Mouse (Mus musculus) T-helper 2 cell (primary cell): ENCODE data around the gene Med15.

ENCODE experiments used
- in situ Hi-C: fragments of 300-600 bp; cut with MboI, MseI; formaldehyde crosslinking; loops from one replicate; pipeline ENCODE4 v1.15.1; 2025; ENCODE audit warnings: high pct_unique_total_duplicates

The Med15 gene

DNA sequence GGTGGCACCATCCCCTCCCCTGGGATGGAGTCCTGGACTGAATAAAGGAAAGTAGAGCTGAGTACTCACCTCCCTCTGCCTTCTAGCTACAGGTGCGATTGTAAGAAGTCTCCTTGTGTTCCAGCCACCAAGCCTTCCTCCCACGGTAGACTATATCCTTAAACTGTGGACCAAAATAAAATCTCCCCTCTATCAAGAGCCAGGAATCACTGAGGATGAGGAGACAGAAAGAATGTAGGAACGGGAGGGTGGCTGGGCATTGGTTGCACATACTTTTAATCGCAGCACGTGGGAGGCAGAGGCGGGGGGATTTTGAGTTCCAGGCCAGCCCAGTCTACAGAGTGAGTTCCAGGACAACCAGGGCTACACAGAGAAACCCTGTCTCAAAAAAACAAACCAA is 260 bp downstream of the Med15 start:
- in situ Hi-C loops = no loop called here

DNA sequence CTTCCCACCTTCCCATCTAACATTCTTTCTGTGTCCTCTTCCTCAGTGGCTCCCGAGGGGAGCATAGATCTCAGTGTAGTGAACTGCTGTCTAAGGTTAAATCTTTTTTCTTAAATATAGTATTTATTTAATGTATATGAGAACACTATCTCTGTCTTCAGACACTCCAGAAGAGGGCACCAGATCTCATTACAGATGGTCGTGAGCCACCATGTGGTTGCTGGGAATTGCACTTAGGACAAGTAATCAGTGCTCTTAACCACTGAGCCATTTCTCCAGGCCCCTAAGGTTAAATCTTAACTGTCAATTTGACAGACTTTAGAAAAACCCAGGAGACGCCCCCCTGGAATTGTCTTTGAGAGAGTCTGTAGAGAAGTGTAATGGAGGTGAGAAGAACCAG is 670 bp downstream of the Med15 start:
- in situ Hi-C loops = no loop called here

DNA sequence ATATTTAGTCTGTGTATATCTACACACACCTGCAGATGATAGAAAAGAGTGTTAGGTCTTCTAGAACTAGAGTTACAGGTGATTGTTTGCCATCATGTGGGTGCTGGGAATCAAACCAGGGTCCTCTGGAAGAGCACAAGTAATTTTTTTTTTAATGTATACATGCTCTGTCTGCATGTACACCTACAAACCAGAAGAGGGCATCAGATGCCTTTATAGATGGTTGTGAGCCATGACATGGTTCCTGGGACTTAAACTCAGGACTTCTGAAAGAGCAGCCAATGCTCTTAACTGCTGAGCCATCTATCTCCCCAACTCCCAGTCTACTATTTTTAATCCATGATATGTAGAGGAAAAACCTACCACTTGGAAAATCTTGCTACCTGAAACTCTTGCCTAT is 2.7 kb downstream of the Med15 start:
- in situ Hi-C loops = no loop called here

DNA sequence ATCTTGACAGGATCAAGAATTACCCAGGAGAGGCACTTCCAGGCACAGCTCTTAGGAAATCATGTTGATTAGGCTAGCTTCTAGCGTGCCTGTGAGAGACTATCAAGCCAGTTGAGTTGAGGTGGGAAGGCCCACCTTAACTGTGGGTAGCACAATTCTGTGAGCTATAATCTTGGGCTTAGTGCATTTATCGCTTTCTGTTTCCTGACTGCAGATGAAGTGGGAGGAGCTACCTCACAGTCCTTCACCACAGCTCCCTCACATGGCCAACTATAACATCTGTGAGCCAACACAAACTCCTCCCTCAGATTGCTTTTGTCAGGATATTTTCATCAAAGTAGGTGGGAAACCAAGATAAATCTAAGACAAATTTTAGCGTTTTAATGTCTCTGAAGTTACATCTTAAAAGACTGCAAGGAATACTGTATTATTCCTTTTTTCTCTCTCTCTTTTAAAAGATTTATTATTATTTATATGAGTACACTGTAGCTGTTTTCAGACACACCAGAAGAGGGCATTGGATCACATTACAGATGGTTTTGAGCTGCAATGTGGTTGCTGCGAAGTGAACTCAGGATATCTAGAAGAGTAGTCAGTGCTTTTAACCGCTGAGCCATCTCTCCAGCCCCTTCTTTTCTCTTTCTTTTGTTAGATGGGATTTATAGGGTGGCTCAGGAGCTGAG is 5.4 kb downstream of the Med15 start:
- in situ Hi-C loops = no loop called here

DNA sequence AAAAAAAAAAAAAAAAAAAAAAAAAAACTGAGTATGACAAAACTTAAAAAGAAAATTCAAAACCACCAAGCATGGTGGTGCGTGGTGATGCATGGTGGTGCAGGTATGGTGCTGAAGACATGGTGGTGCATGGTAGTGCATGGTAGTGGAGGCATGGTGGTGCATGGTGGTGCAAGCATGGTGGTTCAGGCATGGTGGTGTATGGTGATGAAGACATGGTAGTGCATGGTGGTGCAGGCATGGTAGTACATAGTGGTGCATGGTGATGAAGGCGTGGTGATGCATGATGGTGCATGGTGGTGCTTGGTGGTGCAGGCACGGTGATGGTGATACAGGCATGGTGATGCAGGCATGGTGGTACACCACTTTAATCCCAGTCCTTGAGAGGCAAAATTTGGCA is 8.2 kb downstream of the Med15 start:
- in situ Hi-C loops = no loop called here

DNA sequence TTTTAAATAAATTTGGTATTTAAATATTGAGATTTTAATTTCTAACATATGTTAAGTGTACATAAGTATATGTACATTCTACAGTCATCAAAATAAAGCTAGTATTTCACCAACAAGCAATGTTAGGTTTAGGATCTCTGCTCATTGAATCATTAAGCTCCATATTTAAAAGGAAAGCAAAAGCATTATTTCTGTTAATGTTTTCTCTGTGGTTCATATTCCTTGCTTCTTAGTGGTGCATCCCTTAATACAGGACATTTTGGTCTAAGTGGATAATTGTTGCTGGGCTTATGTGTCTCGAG is 9.4 kb downstream of the Med15 start:
- in situ Hi-C loops = no loop called here

DNA sequence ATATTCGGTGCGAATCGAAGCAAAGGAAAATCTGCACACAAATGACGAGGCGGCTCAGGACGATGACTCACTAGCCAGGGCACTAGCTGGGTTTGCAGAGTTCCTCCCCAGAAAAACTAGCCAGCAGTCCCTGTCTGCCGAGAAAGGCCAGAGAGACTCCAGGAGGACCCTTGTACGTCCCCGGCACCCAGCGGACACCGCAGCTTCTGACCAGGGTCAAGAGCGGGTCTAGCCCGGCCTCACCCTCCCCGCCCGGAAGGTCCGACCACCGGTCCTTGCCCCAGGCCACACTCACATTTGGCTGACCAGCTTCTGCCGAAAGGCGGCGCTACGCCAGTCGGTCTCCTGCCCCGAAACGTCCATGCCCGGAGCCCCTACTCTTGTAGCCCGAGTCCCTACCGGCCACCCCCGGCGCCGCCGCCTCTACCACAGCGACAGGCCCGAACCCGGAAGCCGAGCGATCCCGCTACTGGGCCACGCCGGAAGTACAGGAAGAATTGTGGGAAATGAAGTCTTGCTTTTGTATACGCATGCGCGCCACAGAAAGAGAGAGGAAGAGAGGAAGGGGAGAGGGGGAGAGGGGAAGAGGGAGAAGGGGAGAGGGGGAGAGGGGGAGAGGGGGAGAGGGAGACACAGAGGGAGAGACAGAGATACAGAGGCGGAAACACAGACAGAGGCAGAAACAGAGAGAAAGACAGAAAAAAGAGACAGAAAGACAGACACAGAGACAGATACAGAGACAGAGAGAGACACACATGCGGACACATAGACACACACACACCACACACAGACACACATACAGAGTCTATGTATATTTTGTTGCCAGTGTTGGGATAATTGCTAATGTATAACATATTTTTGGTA is 10.0 kb downstream of the Med15 start:
- in situ Hi-C loops = no loop called here

DNA sequence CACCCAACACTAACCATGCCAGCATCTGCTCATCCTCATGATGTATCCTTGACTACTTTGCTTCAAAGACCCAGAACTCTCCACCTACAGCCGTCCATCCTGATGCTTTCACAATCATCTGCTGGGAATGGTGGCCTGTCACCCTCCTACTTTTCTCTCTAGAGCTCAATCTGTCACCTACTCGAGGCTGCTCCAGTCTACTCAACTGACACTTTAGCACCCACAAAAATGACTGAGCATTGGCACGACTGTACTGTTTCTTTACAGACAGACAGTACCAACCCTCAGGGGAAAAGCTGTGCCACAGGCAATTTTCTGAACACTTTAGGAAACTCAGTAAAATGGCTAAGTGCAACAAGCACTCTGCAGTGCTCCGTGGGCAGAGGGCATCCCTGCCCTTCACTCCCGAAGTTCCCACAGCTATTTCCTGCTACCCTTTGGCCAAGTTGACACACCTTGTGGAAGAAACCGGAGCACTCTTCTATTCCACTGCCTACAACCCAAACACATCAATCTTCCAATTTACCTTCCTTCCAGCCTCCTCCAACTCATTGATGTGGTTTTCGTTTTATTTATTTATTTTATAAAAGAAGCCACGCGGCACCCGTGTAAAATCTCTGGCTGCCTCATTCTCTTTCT is 10.8 kb downstream of the Med15 start:
- in situ Hi-C loops = no loop called here

DNA sequence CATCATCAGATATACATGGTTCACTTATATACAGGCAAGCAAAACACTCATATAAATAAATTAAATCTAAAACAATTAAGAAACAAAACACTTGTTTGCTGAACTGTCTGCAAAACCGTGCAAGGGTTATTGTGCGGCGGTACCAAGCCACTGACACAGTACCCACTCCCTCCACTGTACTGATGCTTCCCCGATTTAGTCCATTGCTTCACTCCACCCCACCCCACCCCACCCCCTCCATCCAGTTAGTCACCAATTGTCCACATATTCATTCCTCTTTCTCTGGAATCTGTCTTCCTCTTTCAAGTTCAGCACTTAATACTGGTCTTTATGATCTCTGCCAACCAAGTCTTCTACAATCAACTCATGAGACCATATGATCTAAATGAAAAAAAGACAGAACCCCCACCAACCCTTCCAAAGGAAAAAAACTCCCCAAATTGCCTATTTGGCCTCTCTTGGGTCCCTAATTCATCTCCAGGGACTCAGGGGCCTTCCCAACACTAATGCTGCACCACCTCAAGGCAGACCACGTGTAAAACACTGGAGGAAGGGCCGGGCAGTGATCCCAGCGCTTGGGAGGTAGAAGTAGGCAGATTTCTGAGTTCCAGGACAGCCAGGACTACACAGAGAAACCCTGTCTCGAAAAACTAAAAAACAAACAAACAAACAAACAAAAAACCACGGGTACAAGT is 11.4 kb downstream of the Med15 start:
- in situ Hi-C loops = no loop called here

DNA sequence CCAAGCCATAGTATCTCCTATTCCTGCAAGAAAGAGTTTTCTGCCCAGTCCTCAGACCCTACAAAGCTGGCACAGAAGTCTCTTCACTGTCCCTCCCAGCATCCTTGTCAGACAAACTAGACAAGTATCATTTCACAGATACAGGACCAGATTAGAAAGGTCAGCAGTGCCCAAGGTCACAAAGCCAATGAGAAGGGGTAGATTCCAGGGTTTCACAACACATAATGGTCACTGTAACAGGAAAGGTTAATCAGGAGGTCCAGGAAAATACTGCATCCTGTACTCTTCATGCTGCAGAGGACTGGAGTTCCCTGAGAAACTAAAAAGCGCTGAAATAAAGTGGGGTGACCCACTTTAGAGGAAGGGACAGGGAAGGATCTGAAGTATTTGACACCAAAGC is 14.9 kb downstream of the Med15 start:
- in situ Hi-C loops = no loop called here

DNA sequence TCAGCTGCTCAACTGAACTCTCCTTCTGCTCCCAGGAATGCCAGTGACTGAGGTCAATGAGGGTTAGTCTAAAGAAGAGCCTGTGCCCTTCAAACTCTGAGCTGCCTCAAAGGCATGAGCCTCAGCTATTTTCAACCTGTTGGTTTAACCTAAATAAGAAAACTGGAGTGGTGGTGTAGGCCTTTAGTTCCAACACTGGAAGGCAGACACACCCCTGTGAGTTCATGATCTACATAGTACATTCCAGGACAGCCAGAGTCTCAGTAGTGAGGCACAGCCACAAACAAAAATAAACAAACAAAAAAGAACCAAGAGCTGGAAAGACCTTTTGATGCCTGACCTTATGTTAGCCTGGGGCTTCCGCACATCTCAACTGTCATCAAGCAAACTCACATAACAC is 25.1 kb downstream of the Med15 start:
- in situ Hi-C loops = no loop called here

DNA sequence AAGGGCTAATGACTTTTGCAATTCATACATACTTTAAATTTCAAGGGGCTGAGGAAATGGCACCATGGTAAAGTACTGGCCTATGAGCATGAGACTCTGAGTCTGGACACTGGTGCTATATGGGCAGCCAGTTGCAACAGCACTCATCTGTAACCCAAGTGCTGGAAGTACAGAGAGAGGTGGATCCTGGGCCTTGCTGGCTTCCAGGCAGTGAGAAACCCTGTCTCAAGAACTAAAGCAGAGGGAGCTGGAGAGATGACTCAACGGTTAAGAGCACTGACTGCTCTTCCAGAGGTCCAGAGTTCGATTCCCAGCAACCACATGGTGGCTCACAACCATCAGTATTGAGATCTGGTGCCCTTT is 31.7 kb downstream of the Med15 start:
- in situ Hi-C loops = no loop called here

DNA sequence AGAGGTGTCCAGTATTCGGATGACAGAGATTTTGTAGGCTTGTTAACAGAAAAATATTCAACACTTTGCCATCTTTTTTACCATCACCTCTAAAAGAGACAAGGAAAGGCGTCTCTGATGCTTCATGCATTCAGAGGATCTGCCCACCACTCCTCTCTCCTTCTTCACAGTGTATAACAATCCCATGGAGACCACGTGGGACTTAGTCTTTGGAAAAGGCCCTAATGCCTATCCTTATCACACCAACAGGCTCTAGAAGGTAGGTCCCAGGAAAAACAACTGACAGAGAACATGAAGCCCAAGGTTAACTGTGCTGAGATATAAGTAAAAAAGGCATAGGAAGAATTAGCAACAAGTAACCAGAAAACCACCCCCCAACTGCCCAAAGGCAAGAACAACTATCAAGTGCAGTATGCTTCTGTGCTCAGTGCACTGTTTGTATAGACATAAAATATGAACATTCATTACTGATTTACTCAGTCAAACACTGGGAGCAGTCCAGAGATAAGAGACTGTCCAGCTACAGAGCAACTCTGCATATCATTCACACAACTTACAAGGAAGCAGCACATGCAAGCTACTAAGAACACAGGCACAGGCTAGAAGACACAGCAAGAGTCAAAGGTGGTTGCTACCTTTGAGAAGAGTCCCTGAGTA is 32.2 kb downstream of the Med15 start:
- in situ Hi-C loops = no loop called here

DNA sequence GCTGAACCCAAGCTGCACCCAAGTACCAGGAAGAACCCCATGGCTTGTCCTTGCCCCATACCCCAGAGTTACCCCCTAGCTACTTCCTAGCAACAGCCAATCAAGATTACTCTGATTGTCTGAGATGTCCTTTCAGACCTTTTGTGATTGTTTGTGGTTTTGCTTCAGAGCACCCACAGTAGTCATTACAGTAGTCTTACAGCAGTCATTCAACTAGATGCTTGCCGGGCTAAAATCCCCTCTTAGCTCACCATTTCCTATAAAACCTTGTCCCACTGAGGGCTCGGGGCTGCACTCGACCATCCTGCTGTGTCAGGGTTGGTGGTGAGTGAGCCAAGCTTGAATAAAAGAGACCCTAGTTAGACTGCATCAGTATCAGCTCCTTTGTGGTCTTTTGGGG is 37.8 kb downstream of the Med15 start:
- in situ Hi-C loops = no loop called here

DNA sequence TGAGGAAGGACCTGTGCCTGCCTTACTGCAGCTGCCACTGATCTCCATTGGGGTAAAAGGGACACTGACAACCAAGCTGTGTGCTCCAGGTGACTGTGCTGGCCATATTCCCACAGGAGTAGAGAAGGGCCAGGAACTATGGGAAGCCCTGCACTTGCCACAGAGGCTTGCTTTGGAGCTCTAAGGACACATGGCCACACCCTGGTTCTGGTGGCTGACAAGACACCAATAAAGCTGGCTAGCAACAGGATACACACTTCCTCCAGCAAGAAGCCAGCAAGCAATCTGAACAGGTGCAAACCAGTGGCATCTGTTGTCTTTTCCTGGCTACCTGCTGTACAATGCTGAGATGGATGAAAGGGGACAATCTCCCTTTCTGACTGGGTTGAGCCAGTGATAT is 62.8 kb downstream of the Med15 start:
- in situ Hi-C loops = no loop called here

DNA sequence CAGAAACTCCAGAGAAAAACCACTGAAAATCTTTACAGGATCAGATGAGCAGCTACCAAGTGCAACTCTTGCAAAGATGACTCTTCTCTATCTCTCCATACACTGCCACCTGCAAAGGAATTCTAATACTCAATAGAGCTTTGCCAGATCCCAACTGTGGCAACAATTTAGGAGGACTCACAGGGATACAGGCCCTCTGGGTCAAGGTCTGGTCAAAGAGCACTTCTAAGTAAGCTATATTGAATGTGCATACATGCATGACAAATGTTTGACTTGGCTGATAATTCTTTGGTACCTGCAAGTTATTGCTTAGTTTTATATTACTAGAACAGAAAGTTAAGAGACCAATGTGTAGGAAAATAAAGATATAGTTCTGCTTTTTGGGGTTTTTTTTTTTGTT is 67.1 kb downstream of the Med15 start:
- in situ Hi-C loops = no loop called here

DNA sequence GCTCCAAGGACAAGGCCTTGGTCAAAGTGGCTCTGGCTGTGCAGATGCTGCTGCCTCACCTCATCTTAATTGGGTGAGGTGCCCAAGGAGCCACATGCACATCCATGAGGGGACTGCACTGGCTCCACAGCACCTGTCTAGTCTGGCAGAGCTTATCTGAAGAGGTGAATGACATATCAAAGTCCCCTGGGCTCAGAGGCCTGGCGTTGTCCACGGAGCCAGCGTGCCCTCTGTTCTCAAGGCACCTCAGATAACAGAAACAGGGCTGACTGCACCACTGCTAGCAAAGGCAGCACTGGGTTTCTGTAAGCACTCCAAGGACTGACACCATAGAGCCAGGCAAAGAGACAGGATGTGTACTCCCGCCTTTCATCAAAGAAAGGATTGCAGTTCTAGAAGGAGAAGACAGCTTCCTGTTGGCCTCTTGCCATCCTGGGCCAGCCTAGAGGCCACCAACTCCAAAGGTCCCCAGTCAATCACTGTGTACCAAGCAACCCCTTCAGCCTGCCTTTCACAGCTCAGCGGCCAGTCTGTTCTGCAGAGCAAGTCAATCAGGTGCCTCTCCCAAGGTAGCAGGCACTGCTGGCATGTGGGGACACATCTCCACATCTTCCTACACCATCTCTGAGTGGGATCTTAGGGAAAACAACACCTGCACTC is 76.3 kb downstream of the Med15 start:
- in situ Hi-C loops = no loop called here

DNA sequence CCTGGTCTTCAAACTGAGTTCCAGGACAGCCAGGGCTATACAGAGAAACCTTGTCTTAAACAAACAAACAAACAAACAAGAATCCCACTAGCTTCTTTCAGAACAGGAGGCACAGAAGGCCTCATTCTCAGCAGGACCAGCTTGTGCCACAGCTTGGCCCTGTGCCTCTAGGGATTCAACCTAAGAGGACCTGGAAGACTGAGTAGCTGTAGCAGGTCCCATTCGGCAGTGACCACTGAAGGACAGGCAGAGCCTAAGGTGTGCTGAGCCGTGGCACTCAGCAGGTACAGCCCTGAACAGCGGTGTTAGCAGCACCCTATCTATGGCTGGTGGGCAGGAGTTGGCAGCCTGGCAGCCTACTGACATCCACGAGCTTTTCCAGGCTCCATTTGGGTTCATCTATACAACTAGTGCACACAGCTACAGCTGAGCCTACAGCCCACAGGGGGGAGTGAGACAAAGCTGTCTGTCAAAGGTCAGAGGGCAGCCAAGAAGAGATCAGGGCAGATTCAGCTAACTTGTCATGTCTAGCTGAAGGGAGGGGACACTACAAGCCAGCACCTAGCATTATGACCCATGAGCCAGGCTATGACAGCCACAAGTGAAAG is 78.4 kb downstream of the Med15 start:
- in situ Hi-C loops = no loop called here

DNA sequence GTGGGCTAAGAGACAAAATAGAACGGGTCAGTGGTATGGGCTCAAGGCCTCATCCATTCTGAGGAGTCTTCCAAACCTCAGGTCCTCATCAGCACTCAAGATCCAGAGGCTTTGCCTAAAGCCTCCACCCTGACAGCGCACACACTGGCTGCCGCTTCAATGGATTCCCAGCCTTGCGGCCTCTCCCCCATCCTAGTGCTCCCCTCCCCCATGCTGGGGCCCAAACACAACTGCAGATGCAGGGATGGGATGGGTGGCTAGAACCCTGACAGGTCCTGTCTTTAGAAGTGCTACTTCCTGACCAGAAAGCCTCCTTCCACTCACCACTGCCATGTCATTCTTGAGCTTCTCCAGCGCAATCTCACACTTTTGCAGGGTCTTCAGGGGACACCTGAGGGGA is 79.1 kb downstream of the Med15 start:
- in situ Hi-C loops = no loop called here

DNA sequence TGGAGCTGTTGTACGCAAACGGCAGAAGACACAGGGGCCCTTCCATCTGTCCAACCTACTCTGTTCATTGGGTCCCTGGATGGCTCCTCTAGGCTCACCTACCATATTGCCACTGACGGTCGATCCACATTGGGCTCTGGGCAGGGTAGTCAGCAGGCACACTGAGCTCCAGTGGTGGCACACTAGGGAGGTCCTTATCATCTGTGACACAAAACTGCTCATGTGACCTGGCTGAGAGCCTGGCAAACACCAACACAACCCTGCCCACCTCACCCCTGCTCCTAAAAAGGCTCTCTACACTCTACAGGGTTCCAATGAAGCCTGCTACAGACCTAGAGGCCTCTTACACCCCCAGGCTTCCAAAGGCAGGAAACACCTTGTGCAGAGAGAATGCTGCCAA is 80.1 kb downstream of the Med15 start:
- in situ Hi-C loops = no loop called here

DNA sequence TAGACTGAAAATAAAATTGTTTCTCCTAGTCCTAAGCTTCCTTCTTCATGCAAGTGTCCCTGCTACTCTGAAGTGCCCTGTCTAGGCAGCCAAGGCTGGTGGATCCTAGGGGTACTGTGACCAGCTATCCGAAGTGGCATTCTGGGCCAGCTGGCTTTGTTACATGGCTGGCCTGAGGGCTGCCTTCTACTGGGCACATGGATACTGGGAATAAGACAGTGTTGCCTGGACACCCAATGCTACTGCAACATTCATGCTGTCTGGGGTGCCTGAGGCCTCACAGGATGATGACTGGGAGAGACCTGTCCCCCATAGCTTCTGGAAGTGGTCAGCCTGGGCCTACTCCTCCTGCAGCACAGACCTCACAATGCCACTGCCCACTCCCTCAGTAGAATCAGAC is 82.0 kb downstream of the Med15 start:
- in situ Hi-C loops = no loop called here
